Comparison of ENCODE assay signal across 8 mouse cellular contexts in genomic region chr5:115272812-115273548, GRCm38 (mm10). TPM values are rescaled to one million over a fixed set of nuclear protein-coding genes. Genes with fewer than 3 reads are reported as not detected.
A peak's percentile ranks its signal among the peaks of the same experiment; 100 is the strongest.
DNase-seq lines count a peak whose midpoint lies in the region; ATAC-seq and TF ChIP-seq lines count a peak whose summit lies in the region.

Gene Rnf10, minus strand, starts transcription at chr5:115272898.

- TF ChIP-seq POLR2A in heart, adult 2 months (IDR thresholded peaks at IDR 0.05; ENCODE audit: insufficient read depth, low read depth, low read length): peak; percentile 99

- peaks cover 13% of the 10 kb centered on the region for H3K79me2 ChIP-seq in heart, adult 2 months (replicated peaks; ENCODE audit: control insufficient read depth, insufficient read depth, low read length)

- peak within 1 kb of the TSS; percentile 89 for H3K4me2 ChIP-seq in embryonic facial prominence, embryonic 13.5 days
- peak within 1 kb of the TSS; percentile 93 for H3K4me2 ChIP-seq in limb, embryonic 13.5 days (replicated peaks)
- H3K4me2 ChIP-seq in midbrain, embryonic 16.5 days (ENCODE audit: low read length): peak within 1 kb of the TSS; percentile 86

- H3K27me3 ChIP-seq in embryonic facial prominence, embryonic 13.5 days: no peaks in the 10 kb centered on the region
- H3K27me3 ChIP-seq in heart, adult 2 months (ENCODE audit: control insufficient read depth, insufficient read depth, low read length): no peaks in the 10 kb centered on the region
- no peaks in the 10 kb centered on the region for H3K27me3 ChIP-seq in limb, embryonic 13.5 days
- no peaks in the 10 kb centered on the region for H3K27me3 ChIP-seq in midbrain, embryonic 16.5 days (ENCODE audit: control insufficient read depth, insufficient read depth, low read depth, low read length)

- H3K36me3 ChIP-seq in embryonic facial prominence, embryonic 13.5 days: peaks cover 23% of the 10 kb centered on the region
- H3K36me3 ChIP-seq in heart, adult 2 months (ENCODE audit: control insufficient read depth, insufficient read depth, low read length): peaks cover 26% of the 10 kb centered on the region
- H3K36me3 ChIP-seq in limb, embryonic 13.5 days: peaks cover 22% of the 10 kb centered on the region
- no peaks in the 10 kb centered on the region for H3K36me3 ChIP-seq in midbrain, embryonic 16.5 days (ENCODE audit: control insufficient read depth, insufficient read depth, low read length)

- peak; percentile 72 for ATAC-seq in embryonic facial prominence, embryonic 13.5 days (ENCODE audit: insufficient number of reproducible peaks, insufficient read depth, low FRiP score, low TSS enrichment, low read depth)
- ATAC-seq in limb, embryonic 13.5 days (ENCODE audit: low FRiP score, low read depth): peak; percentile 87
- ATAC-seq in midbrain, embryonic 16.5 days: peak; percentile 88

- no peak for TF ChIP-seq CTCF in heart, adult 2 months (IDR thresholded peaks at IDR 0.05)

- peak; percentile 77 for DNase-seq in 3134 (ENCODE audit: extremely low read depth, insufficient read length, low spot score)
- peak; percentile 92 to 94 for DNase-seq in adrenal gland, postnatal 36 days
- DNase-seq in heart, adult 2 months: peak; percentile 96 to 100
- peak; percentile 97 to 99 for DNase-seq in kidney, adult 8-10 months
- peak; percentile 98 to 100 for DNase-seq in spleen, postnatal 10 days (ENCODE audit: low spot score in 2 of 2)

- H3K9ac ChIP-seq in embryonic facial prominence, embryonic 13.5 days: peak within 1 kb of the TSS; percentile 99
- peak within 1 kb of the TSS; percentile 100 for H3K9ac ChIP-seq in heart, adult 2 months (ENCODE audit: low read depth, low read length)
- peak within 1 kb of the TSS; percentile 98 for H3K9ac ChIP-seq in limb, embryonic 13.5 days
- peak within 1 kb of the TSS; percentile 98 for H3K9ac ChIP-seq in midbrain, embryonic 16.5 days (ENCODE audit: low read depth, low read length)

- TF ChIP-seq EP300 in heart, adult 2 months (IDR thresholded peaks at IDR 0.05; ENCODE audit: insufficient read depth, low read depth, low read length): peak; percentile 67; the same call in 1 of the 2 replicates

- peak within 1 kb of the TSS; percentile 100 for H3K4me3 ChIP-seq in embryonic facial prominence, embryonic 13.5 days
- H3K4me3 ChIP-seq in heart, adult 2 months: peak within 1 kb of the TSS; percentile 88
- H3K4me3 ChIP-seq in limb, embryonic 13.5 days: peak within 1 kb of the TSS; percentile 100
- H3K4me3 ChIP-seq in midbrain, embryonic 16.5 days (ENCODE audit: low read depth, low read length): peak within 1 kb of the TSS; percentile 97

- peaks cover 35% of the 10 kb centered on the region for H3K4me1 ChIP-seq in embryonic facial prominence, embryonic 13.5 days
- peaks cover 17% of the 10 kb centered on the region for H3K4me1 ChIP-seq in heart, adult 2 months (ENCODE audit: control insufficient read depth, insufficient read depth, low read length)
- H3K4me1 ChIP-seq in limb, embryonic 13.5 days: peaks cover 33% of the 10 kb centered on the region
- H3K4me1 ChIP-seq in midbrain, embryonic 16.5 days (ENCODE audit: control insufficient read depth, insufficient read depth, low read length): peaks cover 32% of the 10 kb centered on the region

- H3K9me3 ChIP-seq in embryonic facial prominence, embryonic 13.5 days: no peaks in the 10 kb centered on the region
- no peaks in the 10 kb centered on the region for H3K9me3 ChIP-seq in limb, embryonic 13.5 days
- H3K9me3 ChIP-seq in midbrain, embryonic 16.5 days (replicated peaks; ENCODE audit: control insufficient read depth, low read length, poor library complexity, severe bottlenecking): no peaks in the 10 kb centered on the region

- intact Hi-C loops in heart, adult 2 months (cut with DNase I): loop anchor here (2.0 to 10.0 kb wide), 4 partner anchors 28 to 212 kb away; partner anchors contain the start of genes Dynll1, Sirt4 and Srsf9

- H3K27ac ChIP-seq in embryonic facial prominence, embryonic 13.5 days: peak within 1 kb of the TSS; percentile 83
- H3K27ac ChIP-seq in heart, adult 2 months: peak within 1 kb of the TSS; percentile 95
- peak within 1 kb of the TSS; percentile 83 for H3K27ac ChIP-seq in limb, embryonic 13.5 days
- peak within 1 kb of the TSS; percentile 89 for H3K27ac ChIP-seq in midbrain, embryonic 16.5 days (ENCODE audit: low read length)

- WGBS in embryonic facial prominence, embryonic 13.5 days: 17% methylated on average over 24 of the region's 26 CpGs
- 12% methylated on average over 26 of the region's 26 CpGs for WGBS in heart, adult 2 months
- 14% methylated on average over 26 of the region's 26 CpGs for WGBS in limb, embryonic 13.5 days
- WGBS in midbrain, embryonic 16.5 days: 14% methylated on average over 26 of the region's 26 CpGs

RNA-seq across cellular contexts. Expression of gene Rnf10, which starts in this region (rescaled TPM):
- total RNA-seq in adrenal gland, postnatal 36 days (2021): 100 to 1,000 TPM; 232 to 275 TPM
- 129 and 136 TPM in 2 replicates for polyA plus RNA-seq in embryonic facial prominence, embryonic 13.5 days (2015; fragmentation: Nextera tagmentation; extraction: Ambion mirVana)
- 100 to 1,000 TPM; 391 to 397 TPM for total RNA-seq in heart, adult 2 months (2021)
- polyA plus RNA-seq in heart, adult 2 months (2012; rRNA removed): 175 and 205 TPM in 2 replicates
- polyA plus RNA-seq in limb, embryonic 13.5 days (2015; fragmentation: Nextera tagmentation; extraction: Ambion mirVana): 141 and 144 TPM in 2 replicates
- polyA plus RNA-seq in midbrain, embryonic 16.5 days (2015; fragmentation: Nextera tagmentation; extraction: Ambion mirVana): 172 and 176 TPM in 2 replicates

Comparison
In these comparisons a context has a peak if more than half of its experiments do, and no peak if none do; other contexts are left out.
1. Peak in every context shown above with its lines: DNase-seq, ATAC-seq, H3K4me3 ChIP-seq and H3K27ac ChIP-seq.